Mouse (Mus musculus): Measurements from ENCODE around the gene Tma7. TPM values are rescaled to one million over a fixed set of nuclear protein-coding genes. Genes with fewer than 3 reads are reported as not detected.

Tma7 gene
- polyA plus RNA-seq, 1 experiment from 2014 or later, result 744 TPM

DNA sequence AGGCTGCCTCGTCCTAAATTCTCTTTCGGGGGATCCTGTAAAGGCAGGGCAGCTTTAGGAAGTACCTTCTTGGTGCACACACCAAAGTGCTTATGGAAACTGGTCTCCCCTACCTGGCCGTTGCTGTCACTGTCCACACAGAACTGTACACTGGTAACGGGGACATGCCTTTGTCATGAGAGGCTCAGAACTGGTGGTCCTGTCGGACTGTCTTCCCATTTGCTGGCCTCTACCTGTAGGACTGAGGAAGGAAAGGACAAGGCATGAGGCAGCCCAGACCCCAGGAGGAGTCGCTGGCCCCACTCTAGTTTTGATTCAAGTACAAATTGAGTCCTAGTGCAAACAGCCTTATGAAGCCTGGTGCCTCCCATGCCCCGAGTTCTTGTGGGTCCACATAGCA is 51.4 kb downstream of the Tma7 start:
- no peaks in the 10 kb centered on the region for H3K36me3 ChIP-seq (replicated peaks)
- no peaks in the 10 kb centered on the region for H3K4me1 ChIP-seq
- ATAC-seq (ENCODE audit: low FRiP score), result no peak
- no peak overlapping the region for H3K4me3 ChIP-seq (replicated peaks)
- H3K9me3 ChIP-seq, result no peaks in the 10 kb centered on the region
- no peak overlapping the region for H3K9ac ChIP-seq
- 94% methylated on average over 7 of the region's 7 CpGs for WGBS
- H3K27me3 ChIP-seq, result no peaks in the 10 kb centered on the region
- no peak overlapping the region for H3K4me2 ChIP-seq
- no peak overlapping the region for H3K27ac ChIP-seq

DNA sequence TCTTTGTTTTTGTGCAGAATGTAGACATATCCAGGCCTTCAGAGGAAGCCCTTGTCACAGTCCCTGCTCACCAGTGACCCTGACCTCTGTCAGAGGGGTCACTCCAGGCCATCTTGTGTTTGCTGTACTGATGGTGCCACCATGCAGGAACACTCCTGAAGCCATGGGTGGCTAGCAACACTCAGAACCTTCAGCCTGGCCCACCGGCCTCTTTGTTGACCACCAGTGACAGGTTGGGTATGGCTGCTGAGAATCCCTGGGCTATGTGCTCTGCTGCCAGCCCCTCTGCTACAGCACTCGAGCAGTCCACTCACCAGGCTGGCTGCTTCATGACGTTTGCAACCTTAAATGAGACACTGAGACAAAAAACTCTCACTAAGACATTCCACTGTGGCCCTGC is 52.1 kb downstream of the Tma7 start:
- H3K27me3 ChIP-seq, result no peaks in the 10 kb centered on the region
- WGBS, result 76% methylated on average over 3 of the region's 3 CpGs

DNA sequence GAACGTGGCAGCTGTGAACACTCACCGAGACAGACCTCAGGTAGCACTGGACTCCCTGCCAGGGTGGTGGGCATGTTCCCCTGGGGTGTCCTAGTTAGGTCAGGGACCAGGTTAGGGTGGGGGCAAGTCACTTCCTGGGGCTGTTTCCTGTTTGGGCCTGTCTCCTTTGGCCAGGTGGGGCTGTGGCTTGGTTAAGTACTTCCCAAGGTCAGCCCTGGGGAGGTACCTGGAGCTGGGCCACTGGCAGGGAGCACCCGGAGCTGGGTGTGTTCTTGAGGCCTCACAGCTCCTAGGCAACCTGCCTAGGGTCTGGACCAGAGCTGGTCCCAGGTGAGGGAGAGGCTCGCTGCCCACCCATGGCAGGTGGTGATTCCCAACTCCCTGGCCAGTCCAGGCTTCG is 53.5 kb downstream of the Tma7 start:
- Histone ChIP-seq H3K4me3 (replicated peaks) (no peak overlapping the region), H3K4me2 (no peak overlapping the region), H3K4me1 (no peaks in the 10 kb centered on the region), H3K27ac (no peak overlapping the region), H3K36me3 (replicated peaks) (0 out of 2 replicates have a peak, but pooled peaks cover 4% of the 10 kb centered on the region), H3K9ac (no peak overlapping the region), H3K9me3 (no peaks in the 10 kb centered on the region), H3K27me3 (no peaks in the 10 kb centered on the region)
- WGBS, result 80% methylated on average over 5 of the region's 5 CpGs
- no peak for ATAC-seq (ENCODE audit: low FRiP score)

More for the DNA sequence above, 52.1 kb downstream of the Tma7 start:
- Histone ChIP-seq H3K9ac (no peak overlapping the region), H3K4me2 (no peak overlapping the region), H3K27ac (no peak overlapping the region), H3K4me3 (replicated peaks) (no peak overlapping the region), H3K9me3 (no peaks in the 10 kb centered on the region), H3K36me3 (replicated peaks) (no peaks in the 10 kb centered on the region), H3K4me1 (no peaks in the 10 kb centered on the region)
- no peak for ATAC-seq (ENCODE audit: low FRiP score)

DNA sequence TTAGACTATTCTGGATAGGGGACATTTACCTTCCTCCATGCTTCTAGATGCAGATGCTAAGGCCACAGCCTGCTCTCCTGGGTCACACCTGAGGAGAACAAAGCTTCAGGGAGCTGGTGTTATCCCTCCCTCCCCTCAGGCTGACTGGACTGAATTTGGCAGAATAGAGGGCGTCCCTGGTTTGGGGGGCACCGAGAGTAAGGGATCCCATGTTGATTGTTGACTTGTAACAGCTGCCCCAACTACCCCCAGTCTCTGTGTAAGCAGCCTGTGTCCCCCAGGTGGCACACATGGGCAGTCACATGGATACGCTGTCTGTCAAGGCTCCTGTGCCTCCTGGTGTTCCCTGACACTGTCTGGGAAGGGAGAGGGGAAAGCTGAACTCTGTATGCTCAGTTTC is 54.0 kb downstream of the Tma7 start:
- WGBS, result 87% methylated on average over 3 of the region's 3 CpGs
- ATAC-seq (ENCODE audit: low FRiP score), result no peak
- Histone ChIP-seq H3K4me1 (no peaks in the 10 kb centered on the region), H3K4me2 (no peak overlapping the region), H3K27me3 (no peaks in the 10 kb centered on the region), H3K36me3 (replicated peaks) (0 out of 2 replicates have a peak, but pooled peaks cover 4% of the 10 kb centered on the region), H3K27ac (no peak overlapping the region), H3K4me3 (replicated peaks) (no peak overlapping the region), H3K9ac (no peak overlapping the region), H3K9me3 (no peaks in the 10 kb centered on the region)

GRCm38 (mm10) chr9:109027521-109027920 is 54.9 kb downstream of the Tma7 start:
- no peaks in the 10 kb centered on the region for H3K9me3 ChIP-seq
- no peak overlapping the region for H3K27ac ChIP-seq
- 0 out of 2 replicates have a peak, but pooled peaks cover 4% of the 10 kb centered on the region for H3K36me3 ChIP-seq (replicated peaks)
- no peak overlapping the region for H3K4me3 ChIP-seq (replicated peaks)
- H3K4me1 ChIP-seq, result no peaks in the 10 kb centered on the region
- H3K4me2 ChIP-seq, result no peak overlapping the region
- no peak overlapping the region for H3K9ac ChIP-seq
- no peak for ATAC-seq (ENCODE audit: low FRiP score)
- WGBS, result 84% methylated on average over 8 of the region's 8 CpGs
- H3K27me3 ChIP-seq, result no peaks in the 10 kb centered on the region

Other genes with a start within 250 kb of the Tma7 start
- 12.4 and 13.1 TPM in 2 replicates for gene Slc26a6, start 229.3 kb downstream of the Tma7 start, polyA plus RNA-seq (2016; fragmentation: Nextera tagmentation; extraction: Ambion mirVana)
- gene Tmem89, start 168.0 kb downstream of the Tma7 start, polyA plus RNA-seq (2016; fragmentation: Nextera tagmentation; extraction: Ambion mirVana), result not detected in 2 replicates
- gene Uqcrc1, start 146.0 kb downstream of the Tma7 start, polyA plus RNA-seq (2016; fragmentation: Nextera tagmentation; extraction: Ambion mirVana), result 353 and 359 TPM in 2 replicates
- gene Col7a1, start 129.0 kb downstream of the Tma7 start, polyA plus RNA-seq (2016; fragmentation: Nextera tagmentation; extraction: Ambion mirVana), result 2.2 and 3.2 TPM in 2 replicates
- not detected in 2 replicates for gene Ucn2, start 96.6 kb downstream of the Tma7 start, polyA plus RNA-seq (2016; fragmentation: Nextera tagmentation; extraction: Ambion mirVana)
- gene Pfkfb4, start 90.8 kb downstream of the Tma7 start, polyA plus RNA-seq (2016; fragmentation: Nextera tagmentation; extraction: Ambion mirVana), result 16.5 and 18.4 TPM in 2 replicates
- 35.6 and 37.3 TPM in 2 replicates for gene Shisa5, start 44.0 kb downstream of the Tma7 start, polyA plus RNA-seq (2016; fragmentation: Nextera tagmentation; extraction: Ambion mirVana)
- 8.4 and 8.9 TPM in 2 replicates for gene Trex1, start 22.9 kb downstream of the Tma7 start, polyA plus RNA-seq (2016; fragmentation: Nextera tagmentation; extraction: Ambion mirVana)
- gene Atrip, start 8.5 kb downstream of the Tma7 start, polyA plus RNA-seq (2016; fragmentation: Nextera tagmentation; extraction: Ambion mirVana), result 32.4 and 32.5 TPM in 2 replicates
- gene Ccdc51, start 94 bp downstream of the Tma7 start, polyA plus RNA-seq (2016; fragmentation: Nextera tagmentation; extraction: Ambion mirVana), result 13.9 and 14.9 TPM in 2 replicates
- gene Plxnb1, start 12.8 kb upstream of the Tma7 start, polyA plus RNA-seq (2016; fragmentation: Nextera tagmentation; extraction: Ambion mirVana), result 39.9 and 44.4 TPM in 2 replicates
- gene Fbxw21, start 79.5 kb upstream of the Tma7 start, polyA plus RNA-seq (2016; fragmentation: Nextera tagmentation; extraction: Ambion mirVana), result not detected in 2 replicates
- gene Fbxw13, start 113.4 kb upstream of the Tma7 start, polyA plus RNA-seq (2016; fragmentation: Nextera tagmentation; extraction: Ambion mirVana), result not detected in 2 replicates
- gene Fbxw20, start 152.2 kb upstream of the Tma7 start, polyA plus RNA-seq (2016; fragmentation: Nextera tagmentation; extraction: Ambion mirVana), result not detected in 2 replicates
- gene Fbxw14, start 205.1 kb upstream of the Tma7 start, polyA plus RNA-seq (2016; fragmentation: Nextera tagmentation; extraction: Ambion mirVana), result not detected in 2 replicates

All from forebrain, embryonic 12.5 days (tissue).